Mouse (Mus musculus) testis, adult 2 months (tissue): ENCODE measurements at regions not wholly inside any gene's neighbourhood (a gene's known extent, or its start where the extent isn't known, plus 50 kb on each side); places are given as distances from the start of the nearest gene placed in this dataset.

ENCODE experiments used
- CTCF ChIP-seq: fragments of 200-500 bp; IDR thresholded peaks from 2 replicates; pipeline ENCODE4 v1.5.1; 2012; ENCODE audit warnings: low read depth, mild to moderate bottlenecking, inconsistent platforms, low read length, moderate library complexity; ENCODE audit not compliant: control insufficient read depth, insufficient read depth, insufficient replicate concordance
- POLR2A ChIP-seq: fragments of 200-500 bp; IDR thresholded peaks from 2 replicates; pipeline ENCODE4 v1.6.1; 2012; ENCODE audit warnings: low read depth, mild to moderate bottlenecking, inconsistent platforms, low read length, moderate library complexity; ENCODE audit not compliant: control insufficient read depth

DNA sequence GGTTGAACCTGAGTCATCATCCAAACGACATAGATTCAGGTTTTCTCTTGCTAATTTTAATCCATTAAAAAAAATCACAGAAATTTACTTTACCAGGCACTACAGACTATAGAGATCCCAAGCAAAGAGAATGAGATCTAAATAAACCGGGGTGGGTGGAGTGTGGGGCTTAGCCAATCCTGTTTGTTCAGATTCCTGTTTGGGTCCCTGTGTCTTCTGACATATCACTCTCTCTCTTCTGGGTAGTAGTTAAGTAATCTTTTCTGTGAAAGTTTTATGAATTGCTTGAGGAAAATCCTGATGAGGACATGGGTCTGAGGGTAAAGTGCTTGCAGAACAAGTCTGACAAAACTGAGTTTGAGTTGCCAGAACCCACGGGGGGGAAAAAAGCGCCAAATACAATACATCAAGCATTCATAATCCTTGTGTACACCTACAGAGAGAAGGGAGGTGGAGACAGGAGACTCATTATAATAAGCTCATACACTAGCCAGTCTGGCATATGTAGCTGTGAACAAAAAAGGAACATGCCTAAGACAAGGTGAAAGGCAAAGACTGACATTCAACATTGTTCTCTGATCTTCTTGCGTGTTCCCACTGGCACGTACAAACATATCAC lies 339.8 kb downstream of the Rpl36a-ps1 start:
- no peak for TF ChIP-seq CTCF
- TF ChIP-seq POLR2A, result no peak
